Mouse (Mus musculus) heart, adult 10 weeks (tissue): ENCODE results near the gene Olfr150. TPM values are rescaled to one million over a fixed set of nuclear protein-coding genes. Genes with fewer than 3 reads are reported as not detected.

Experiments
- polyA plus RNA-seq: library from polyadenylated mRNA; stranded (reverse); fragments of 350-450 nt; fragmentation: Illumina TruSeq; extraction: RNeasy Lipid Tissue Mini Kit (QIAGEN cat#74804); gene quantifications from one replicate; pipeline ENCODE4 v1.2.3, GENCODE M21; 2014; ENCODE audit warnings: low read depth, low replicate concordance

The Olfr150 gene
- polyA plus RNA-seq = not detected

GRCm38 (mm10) chr9:39730678-39731077 lies at the start of gene Olfr150:
Olfr150 (plus strand) TSS chr9:39730978.

GRCm38 (mm10) chr9:39707017-39707416 lies 23.8 kb upstream of the Olfr150 start, which contains the start of gene Olfr149:
Olfr149 (minus strand) TSS chr9:39707117.

GRCm38 (mm10) chr9:39711053-39711452 lies 19.7 kb upstream of the Olfr150 start, which contains the start of gene Olfr965:
Olfr965 (plus strand) TSS chr9:39711353.

GRCm38 (mm10) chr9:39745949-39746348 lies 15.2 kb downstream of the Olfr150 start, which contains the start of gene Olfr967:
Olfr967 (plus strand) TSS chr9:39746249.

GRCm38 (mm10) chr9:39783153-39783552 lies 52.4 kb downstream of the Olfr150 start, which contains the start of gene Olfr968:
Olfr968 (minus strand) TSS chr9:39783253.

Other genes with a start within 250 kb of the Olfr150 start
- gene Olfr44, start 237.0 kb upstream of the Olfr150 start, polyA plus RNA-seq = not detected
- gene Olfr957, start 215.2 kb upstream of the Olfr150 start, polyA plus RNA-seq = not detected
- gene Olfr958, start 176.9 kb upstream of the Olfr150 start, polyA plus RNA-seq = not detected
- not detected for gene Olfr959, start 155.4 kb upstream of the Olfr150 start, polyA plus RNA-seq
- 0.26 TPM for gene AW551984, start 126.6 kb upstream of the Olfr150 start, polyA plus RNA-seq
- gene Olfr148, start 120.3 kb upstream of the Olfr150 start, polyA plus RNA-seq = not detected
- not detected for gene Olfr960, start 109.6 kb upstream of the Olfr150 start, polyA plus RNA-seq
- not detected for gene Olfr961, start 85.9 kb upstream of the Olfr150 start, polyA plus RNA-seq
- gene Olfr963, start 63.8 kb upstream of the Olfr150 start, polyA plus RNA-seq = not detected
- gene Olfr149, start 23.9 kb upstream of the Olfr150 start, polyA plus RNA-seq = not detected
- gene Olfr965, start 19.6 kb upstream of the Olfr150 start, polyA plus RNA-seq = not detected
- gene Olfr967, start 15.3 kb downstream of the Olfr150 start, polyA plus RNA-seq = not detected
- not detected for gene Olfr968, start 52.3 kb downstream of the Olfr150 start, polyA plus RNA-seq
- gene Olfr969, start 60.0 kb downstream of the Olfr150 start, polyA plus RNA-seq = not detected
- gene Olfr970, start 77.9 kb downstream of the Olfr150 start, polyA plus RNA-seq = not detected
- gene Olfr971, start 105.9 kb downstream of the Olfr150 start, polyA plus RNA-seq = not detected
- gene Olfr972, start 135.4 kb downstream of the Olfr150 start, polyA plus RNA-seq = not detected
- not detected for gene Olfr229, start 176.4 kb downstream of the Olfr150 start, polyA plus RNA-seq
- not detected for gene Olfr974, start 206.5 kb downstream of the Olfr150 start, polyA plus RNA-seq
- gene Olfr975, start 221.1 kb downstream of the Olfr150 start, polyA plus RNA-seq = not detected
- gene Olfr976, start 230.2 kb downstream of the Olfr150 start, polyA plus RNA-seq = not detected